Mouse (Mus musculus): Measurements from ENCODE around the gene Galntl6. TPM values are rescaled to one million over a fixed set of nuclear protein-coding genes. Genes with fewer than 3 reads are reported as not detected.

Galntl6 gene
- polyA plus RNA-seq (2012; rRNA removed): 0.14 and 0.16 TPM in 2 replicates

DNA sequence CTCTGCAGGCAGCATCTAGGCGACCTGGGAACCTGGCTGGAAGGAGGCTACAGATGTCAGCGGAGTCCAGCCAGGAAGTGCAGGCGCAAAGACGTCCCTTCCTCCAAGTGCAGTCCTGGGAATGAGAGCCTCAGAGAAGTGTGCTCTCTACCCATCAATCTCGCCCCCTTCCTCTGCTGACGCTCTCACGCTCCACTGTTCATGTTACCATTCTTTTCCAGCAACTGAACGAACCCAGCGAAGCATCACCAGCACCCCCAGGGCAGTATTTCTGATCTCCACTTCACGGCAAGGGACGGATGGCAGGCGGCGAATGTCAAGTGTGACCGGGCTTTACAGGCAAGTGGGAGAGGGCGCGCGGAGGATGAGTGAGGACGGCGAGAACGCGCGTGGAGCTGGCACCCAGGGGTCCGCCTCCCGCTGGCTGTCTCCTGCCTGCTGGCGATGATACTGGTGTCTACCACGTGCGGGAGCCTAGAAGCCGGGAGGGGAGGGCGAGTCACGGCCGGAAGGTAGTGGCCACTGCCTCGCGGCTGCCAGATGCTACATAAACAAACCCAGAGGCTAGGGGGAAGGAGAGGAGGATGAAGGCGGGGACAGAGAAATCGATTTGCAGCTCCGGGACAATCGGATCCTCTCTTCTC is at the start of gene Galntl6:
Gene Galntl6, minus strand, starts transcription at position 445 of the 644 bp plus-strand sequence.

DNA sequence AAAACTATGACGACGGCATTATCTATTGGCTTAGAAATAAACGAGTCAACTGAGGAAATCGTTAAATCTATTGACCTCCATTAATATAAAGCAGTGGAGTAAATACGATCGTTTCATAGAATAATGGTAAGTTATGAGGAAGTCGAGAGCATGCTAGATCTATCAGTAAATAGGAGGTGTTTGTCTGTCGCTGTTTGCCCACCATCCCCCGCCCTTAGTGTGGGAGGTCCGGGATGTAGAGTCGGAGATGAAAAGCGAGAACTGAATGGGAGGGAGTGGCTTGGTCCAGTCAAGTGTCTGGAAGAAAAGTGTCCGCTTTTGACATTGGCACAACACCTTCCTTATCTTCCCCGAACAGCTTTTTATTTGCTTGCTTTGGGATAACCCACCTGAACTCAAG is 763 bp downstream of the Galntl6 start, which contains the start of gene BC030500:
Gene BC030500, plus strand, starts transcription at position 79 of the 400 bp plus-strand sequence.

Other genes with a start within 250 kb of the Galntl6 start
- 0.05 TPM in 1 of 2 replicates, not detected in the other for gene BC030500, start 885 bp downstream of the Galntl6 start, polyA plus RNA-seq (2012; rRNA removed)